Mouse (Mus musculus) myocyte (in vitro differentiated cells): Measurements from ENCODE around the gene Ankrd6. TPM values are rescaled to one million over a fixed set of nuclear protein-coding genes. Genes with fewer than 3 reads are reported as not detected.

Experiments used
- H3K27me3 ChIP-seq: one replicate; pipeline ENCODE4 v1.6.1; 2011; ENCODE audit not compliant: control insufficient read depth, insufficient read depth, insufficient read length
- H3K36me3 ChIP-seq: one replicate; pipeline ENCODE4 v1.6.1; 2011; ENCODE audit not compliant: control insufficient read depth, insufficient read depth
- H3K4me2 ChIP-seq: one replicate; pipeline ENCODE4 v1.6.1; 2011; ENCODE audit warnings: low read depth, control low read depth
- H3K4me3 ChIP-seq: one replicate; pipeline ENCODE4 v1.5.1; 2011; ENCODE audit warnings: mild to moderate bottlenecking, control low read depth, moderate library complexity
- H3K79me2 ChIP-seq: one replicate; pipeline ENCODE4 v1.6.1; 2011; ENCODE audit not compliant: control insufficient read depth, insufficient read depth
- H3ac ChIP-seq: one replicate; pipeline ENCODE4 v1.6.1; 2011; ENCODE audit not compliant: control insufficient read depth, insufficient read length
- CEBPB ChIP-seq: IDR thresholded peaks from 2 replicates; pipeline ENCODE4 v1.6.1; 2011; ENCODE audit warnings: mild to moderate bottlenecking, moderate library complexity; ENCODE audit not compliant: poor library complexity, insufficient read depth, severe bottlenecking
- E2F4 ChIP-seq: IDR thresholded peaks from one replicate; pipeline ENCODE4 v1.6.1; 2011; ENCODE audit warnings: mild to moderate bottlenecking, control low read depth, moderate library complexity; ENCODE audit not compliant: insufficient read depth
- MAX ChIP-seq: IDR thresholded peaks from one replicate; pipeline ENCODE4 v1.6.1; 2011; ENCODE audit warnings: low read depth, mild to moderate bottlenecking, control low read depth
- MYOD1 ChIP-seq, 3 experiments: IDR thresholded peaks; one replicate each; pipeline ENCODE4 v1.6.1; 2011; ENCODE audit warnings: control low read depth in 2 of 3, low read depth in 2 of 3, mild to moderate bottlenecking in 2 of 3, moderate library complexity in 1 of 3; ENCODE audit not compliant: insufficient read length in 2 of 3, control insufficient read depth in 1 of 3
- MYOG ChIP-seq, 3 experiments: IDR thresholded peaks; one replicate each; pipeline ENCODE4 v1.6.1; 2011; ENCODE audit warnings: control low read depth in 2 of 3, low read depth in 2 of 3, mild to moderate bottlenecking in 2 of 3; ENCODE audit not compliant: insufficient read length in 2 of 3, control insufficient read depth in 1 of 3, insufficient read depth in 1 of 3
- POLR2A ChIP-seq: IDR thresholded peaks from one replicate; pipeline ENCODE4 v1.6.1; 2011; ENCODE audit warnings: low read depth, mild to moderate bottlenecking, control low read depth, moderate library complexity; ENCODE audit not compliant: insufficient read length
- POLR2AphosphoS2 ChIP-seq: IDR thresholded peaks from one replicate; pipeline ENCODE4 v1.6.1; 2011; ENCODE audit warnings: low read depth, control low read depth; ENCODE audit not compliant: insufficient read length
- REST ChIP-seq: IDR thresholded peaks from one replicate; pipeline ENCODE4 v1.6.1; 2011; ENCODE audit warnings: mild to moderate bottlenecking, control low read depth, moderate library complexity; ENCODE audit not compliant: insufficient read depth, insufficient read length
- SRF ChIP-seq: IDR thresholded peaks from one replicate; pipeline ENCODE4 v1.6.1; 2011; ENCODE audit warnings: low read depth; ENCODE audit not compliant: control insufficient read depth, insufficient read length
- TCF12 ChIP-seq: IDR thresholded peaks from one replicate; pipeline ENCODE4 v1.6.1; 2011; ENCODE audit warnings: mild to moderate bottlenecking, control low read depth; ENCODE audit not compliant: poor library complexity, insufficient read depth, severe bottlenecking
- TCF3 ChIP-seq: IDR thresholded peaks from one replicate; pipeline ENCODE4 v1.6.1; 2011; ENCODE audit warnings: low read depth, control low read depth; ENCODE audit not compliant: insufficient read length
- USF1 ChIP-seq: IDR thresholded peaks from one replicate; pipeline ENCODE4 v1.6.1; 2011; ENCODE audit warnings: low read depth, mild to moderate bottlenecking, control low read depth, moderate library complexity
- polyA plus RNA-seq: library from polyadenylated mRNA; unstranded; fragments of >200 nt; fragmentation: generic; extraction: Trizol; gene quantifications from one replicate; pipeline ENCODE4 v1.2.1, GENCODE M21; 2012; ENCODE audit warnings: missing spikeins

Gene Ankrd6
- polyA plus RNA-seq, 1 experiment = 0.31 TPM

- no peaks in the 10 kb centered on the region for H3K36me3 ChIP-seq
- no peaks in the 10 kb centered on the region for H3K27me3 ChIP-seq
- no peaks in the 10 kb centered on the region for H3K79me2 ChIP-seq
- H3K4me2 ChIP-seq = no peak overlapping the region
- TF ChIP-seq MYOD1 (IDR thresholded peaks at IDR 0.05; ENCODE audit: control insufficient read depth in 1 of 3, insufficient read length in 2 of 3, low read depth in 2 of 3) = no peak
- TF ChIP-seq MAX = no peak
- TF ChIP-seq POLR2A = no peak
- no peak for TF ChIP-seq MYOG (IDR thresholded peaks at IDR 0.05; ENCODE audit: control insufficient read depth in 1 of 3, insufficient read depth in 1 of 3, insufficient read length in 2 of 3, low read depth in 2 of 3)
- TF ChIP-seq USF1 = no peak
- no peak for TF ChIP-seq POLR2AphosphoS2
- TF ChIP-seq SRF = no peak
- no peak for TF ChIP-seq TCF3
- TF ChIP-seq E2F4 = no peak
- TF ChIP-seq TCF12 = no peak
- TF ChIP-seq CEBPB = no peak
- no peak for TF ChIP-seq REST
- H3ac ChIP-seq = no peak overlapping the region
- no peak overlapping the region for H3K4me3 ChIP-seq
Measured at GRCm38 (mm10) chr4:32909241-32909979, 41.2 kb downstream of the Ankrd6 start.

GRCm38 (mm10) chr4:32907631-32908030 is 43.0 kb downstream of the Ankrd6 start:
- H3K4me3 ChIP-seq = no peak overlapping the region
- no peaks in the 10 kb centered on the region for H3K79me2 ChIP-seq
- no peak overlapping the region for H3K4me2 ChIP-seq
- H3K36me3 ChIP-seq = no peaks in the 10 kb centered on the region
- no peak overlapping the region for H3ac ChIP-seq
- H3K27me3 ChIP-seq = no peaks in the 10 kb centered on the region
- no peak for TF ChIP-seq REST
- TF ChIP-seq SRF = no peak
- no peak for TF ChIP-seq POLR2A
- TF ChIP-seq TCF3 = no peak
- no peak for TF ChIP-seq E2F4
- no peak for TF ChIP-seq TCF12
- no peak for TF ChIP-seq MYOG (IDR thresholded peaks at IDR 0.05; ENCODE audit: control insufficient read depth in 1 of 3, insufficient read depth in 1 of 3, insufficient read length in 2 of 3, low read depth in 2 of 3)
- TF ChIP-seq MAX = no peak

- Histone ChIP-seq H3K36me3 (no peaks in the 10 kb centered on the region), H3ac (no peak overlapping the region), H3K4me2 (peak overlapping the region; percentile 57), H3K27me3 (no peaks in the 10 kb centered on the region), H3K79me2 (no peaks in the 10 kb centered on the region), H3K4me3 (no peak overlapping the region)
- peak; percentile 44 for TF ChIP-seq USF1
- TF ChIP-seq E2F4 = no peak
- TF ChIP-seq MAX = no peak
- no peak for TF ChIP-seq CEBPB
- TF ChIP-seq TCF3 = peak; percentile 55
- no peak for TF ChIP-seq REST
- peak; percentile 59 to 99 (median 96) for TF ChIP-seq MYOD1 (IDR thresholded peaks at IDR 0.05; ENCODE audit: control insufficient read depth in 1 of 3, insufficient read length in 2 of 3, low read depth in 2 of 3)
- no peak for TF ChIP-seq POLR2A
- peak; percentile 73 to 97 (median 87) for TF ChIP-seq MYOG (IDR thresholded peaks at IDR 0.05; ENCODE audit: control insufficient read depth in 1 of 3, insufficient read depth in 1 of 3, insufficient read length in 2 of 3, low read depth in 2 of 3)
- no peak for TF ChIP-seq SRF
- TF ChIP-seq TCF12 = peak; percentile 60
- no peak for TF ChIP-seq POLR2AphosphoS2
Measured at GRCm38 (mm10) chr4:32906627-32907026, 44.0 kb downstream of the Ankrd6 start.

- Histone ChIP-seq H3K36me3 (no peaks in the 10 kb centered on the region), H3K4me3 (no peak overlapping the region), H3K27me3 (no peaks in the 10 kb centered on the region), H3K79me2 (no peaks in the 10 kb centered on the region), H3K4me2 (no peak overlapping the region), H3ac (no peak overlapping the region)
- TF ChIP-seq SRF = no peak
- TF ChIP-seq MAX = no peak
- TF ChIP-seq REST = no peak
- no peak for TF ChIP-seq USF1
- TF ChIP-seq TCF3 = no peak
- no peak for TF ChIP-seq TCF12
- no peak for TF ChIP-seq POLR2A
- no peak for TF ChIP-seq POLR2AphosphoS2
- no peak for TF ChIP-seq MYOG (IDR thresholded peaks at IDR 0.05; ENCODE audit: control insufficient read depth in 1 of 3, insufficient read depth in 1 of 3, insufficient read length in 2 of 3, low read depth in 2 of 3)
- TF ChIP-seq MYOD1 (IDR thresholded peaks at IDR 0.05; ENCODE audit: control insufficient read depth in 1 of 3, insufficient read length in 2 of 3, low read depth in 2 of 3) = no peak
- TF ChIP-seq CEBPB = no peak
- no peak for TF ChIP-seq E2F4
Measured at GRCm38 (mm10) chr4:32905913-32906312, 44.7 kb downstream of the Ankrd6 start.

- Histone ChIP-seq H3K27me3 (no peaks in the 10 kb centered on the region), H3ac (no peak overlapping the region), H3K4me3 (no peak overlapping the region), H3K79me2 (no peaks in the 10 kb centered on the region), H3K4me2 (no peak overlapping the region), H3K36me3 (no peaks in the 10 kb centered on the region)
- TF ChIP-seq REST = no peak
- no peak for TF ChIP-seq MYOD1 (IDR thresholded peaks at IDR 0.05; ENCODE audit: control insufficient read depth in 1 of 3, insufficient read length in 2 of 3, low read depth in 2 of 3)
- no peak for TF ChIP-seq USF1
- TF ChIP-seq CEBPB = no peak
- no peak for TF ChIP-seq TCF3
- no peak for TF ChIP-seq SRF
- no peak for TF ChIP-seq POLR2A
- no peak for TF ChIP-seq TCF12
Measured at GRCm38 (mm10) chr4:32905381-32905780, 45.3 kb downstream of the Ankrd6 start.
